Mouse (Mus musculus) heart, postnatal 25 days (tissue): ENCODE measurements around the gene Vmn1r178. TPM values are rescaled to one million over a fixed set of nuclear protein-coding genes. Genes with fewer than 3 reads are reported as not detected.
"Not testable (repeated sequence)": the region's sequence is repeated elsewhere in the genome, so short reads cannot be mapped to it uniquely, and the experiment has no call there.

ENCODE experiments used
- DNase-seq: peaks from one replicate; pipeline ENCODE4 v3.0.0; 2022; ENCODE audit warnings: low spot score
- intact Hi-C: fragments of 180-260 bp; cut with DNase I; formaldehyde crosslinking; loops from one replicate; pipeline ENCODE4 v1.15.1; 2025
- total RNA-seq, 2 experiments: library from RNA; stranded (reverse); gene quantifications; 2 replicates each; pipeline ENCODE4 v1.2.3; 2021

The Vmn1r178 gene
- total RNA-seq = not detected

DNA sequence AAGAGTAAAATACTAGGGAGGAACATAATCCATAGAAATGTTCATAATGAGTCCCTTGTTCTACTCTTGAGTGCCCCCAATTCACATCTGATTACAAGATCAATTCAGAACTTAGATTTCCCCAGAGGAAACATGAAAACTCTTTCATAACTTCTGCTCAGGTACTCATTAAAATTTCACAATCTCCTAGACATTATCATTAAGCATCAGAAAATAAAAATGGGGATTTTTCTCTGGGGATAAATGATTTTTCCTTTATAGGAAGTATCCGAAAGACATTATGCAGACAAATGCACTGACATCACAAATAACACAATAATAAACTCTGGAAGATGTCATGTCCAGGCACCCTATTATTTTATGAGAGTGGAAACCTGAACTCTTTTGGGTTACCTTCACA lies at the start of gene Vmn1r178:
TSS of gene Vmn1r178 (plus strand) at position 301 of the 400 bp plus-strand sequence.
- no peak for DNase-seq
- intact Hi-C loops = no loop called here

DNA sequence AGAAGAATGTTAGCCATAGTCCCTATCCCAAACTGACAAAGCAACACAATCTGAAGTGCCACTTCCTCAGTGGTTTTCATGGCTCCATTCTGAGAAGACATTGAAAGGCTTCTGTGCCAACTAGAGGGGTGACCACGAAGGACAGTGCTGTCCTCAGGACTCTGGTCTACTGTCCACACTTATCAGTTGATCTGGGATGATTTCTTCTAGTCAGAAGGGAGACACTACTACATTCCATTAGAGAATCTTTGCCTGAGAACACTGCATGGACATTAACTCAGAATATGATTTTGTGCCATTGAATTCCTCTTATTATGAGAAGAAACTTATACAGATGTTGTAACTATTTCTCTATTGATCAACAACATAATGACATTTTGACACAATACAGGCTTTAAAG lies 25.5 kb upstream of the Vmn1r178 start, which contains the start of gene Vmn1r177:
TSS of gene Vmn1r177 (minus strand) at position 101 of the 400 bp plus-strand sequence.
- intact Hi-C loops, DNase-seq: not testable (repeated sequence)

DNA sequence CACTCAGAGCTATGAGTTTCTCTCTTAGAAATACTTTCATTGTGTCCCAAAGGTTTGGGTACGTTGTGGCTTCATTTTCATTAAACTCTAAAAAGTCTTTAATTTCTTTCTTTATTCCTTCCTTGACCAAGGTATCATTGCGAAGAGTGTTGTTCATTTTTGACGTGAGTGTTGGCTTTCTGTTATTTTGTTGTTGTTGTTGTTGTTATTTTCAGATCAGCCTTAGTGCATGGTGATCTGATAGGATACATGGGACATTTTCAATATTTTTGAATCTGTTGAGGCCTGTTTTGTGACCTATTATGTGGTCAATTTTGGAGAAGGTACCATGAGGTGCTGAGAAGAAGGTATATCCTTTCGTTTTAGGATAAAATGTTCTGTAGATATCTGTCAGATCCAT lies 14.9 kb upstream of the Vmn1r178 start:
- DNase-seq, intact Hi-C loops: not testable (repeated sequence)

DNA sequence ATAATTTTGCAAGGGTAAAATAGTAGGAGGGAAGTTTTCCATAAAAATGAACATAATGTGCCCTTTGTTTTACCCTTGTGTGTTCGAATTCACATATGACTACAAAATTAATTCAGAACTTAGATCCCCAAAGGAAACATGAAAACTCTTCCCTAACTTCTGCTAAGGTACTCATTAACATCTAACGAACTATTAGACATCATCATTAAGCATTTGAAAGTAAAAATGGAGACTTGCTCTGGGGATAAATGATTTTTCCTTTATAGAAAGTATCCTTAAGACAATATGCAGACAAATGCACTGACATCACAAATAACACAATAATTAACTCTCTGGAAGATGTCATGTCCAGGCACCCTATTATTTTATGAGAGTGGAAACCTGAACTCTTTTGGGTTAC lies 34.9 kb downstream of the Vmn1r178 start, which contains the start of gene Vmn1r179:
TSS of gene Vmn1r179 (plus strand) at position 301 of the 400 bp plus-strand sequence.
- DNase-seq = no peak
- intact Hi-C loops = no loop called here

Other genes starting within 250 kb of the Vmn1r178 start
- not detected for gene Vmn1r172, start 233.7 kb upstream of the Vmn1r178 start, total RNA-seq
- not detected for gene Vmn1r173, start 191.3 kb upstream of the Vmn1r178 start, total RNA-seq
- not detected for gene Vmn1r174, start 139.7 kb upstream of the Vmn1r178 start, total RNA-seq
- gene Vmn1r175, start 81.4 kb upstream of the Vmn1r178 start, total RNA-seq = not detected
- gene Vmn1r176, start 54.6 kb upstream of the Vmn1r178 start, total RNA-seq = not detected
- not detected for gene Vmn1r177, start 25.6 kb upstream of the Vmn1r178 start, total RNA-seq
- not detected for gene Vmn1r179, start 35.0 kb downstream of the Vmn1r178 start, total RNA-seq
- gene Vmn1r180, start 58.6 kb downstream of the Vmn1r178 start, total RNA-seq = not detected
- gene Vmn1r181, start 82.6 kb downstream of the Vmn1r178 start, total RNA-seq = not detected
- not detected for gene V1rd19, start 109.7 kb downstream of the Vmn1r178 start, total RNA-seq
- gene Vmn1r183, start 161.2 kb downstream of the Vmn1r178 start, total RNA-seq = not detected
- 10 to 100 TPM; 12.6 to 13.5 TPM for gene Zfp180, start 189.9 kb downstream of the Vmn1r178 start, total RNA-seq
- gene Zfp112, start 220.3 kb downstream of the Vmn1r178 start, total RNA-seq = 1 to 10 TPM; 3.2 to 4.2 TPM
- 1 to 10 TPM; 5.1 to 5.5 TPM for gene Zfp235, start 242.2 kb downstream of the Vmn1r178 start, total RNA-seq